Mouse (Mus musculus): Measurements from ENCODE around the gene Smug1.

Smug1 gene

DNA sequence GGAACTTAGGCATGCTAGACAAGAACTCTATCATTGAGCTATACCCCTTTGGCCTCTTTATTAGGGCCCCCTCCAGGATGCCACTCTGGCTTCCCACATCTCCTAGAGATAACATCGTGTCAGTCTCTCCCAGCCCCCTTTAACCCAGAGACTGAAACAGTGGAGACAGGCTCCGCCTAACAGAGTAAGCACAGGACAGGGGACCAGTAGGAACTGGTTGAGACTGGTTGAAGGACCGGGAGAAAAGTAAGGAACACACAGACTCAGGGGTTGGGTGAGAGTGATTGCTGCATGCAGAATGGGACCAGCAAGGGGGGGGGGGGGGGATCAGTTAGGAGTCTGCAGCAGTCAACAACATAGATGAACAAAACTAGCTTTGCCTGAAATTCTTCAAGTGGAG, 22.7 kb downstream of the Smug1 start:
- peak; percentile 49 for DNase-seq

DNA sequence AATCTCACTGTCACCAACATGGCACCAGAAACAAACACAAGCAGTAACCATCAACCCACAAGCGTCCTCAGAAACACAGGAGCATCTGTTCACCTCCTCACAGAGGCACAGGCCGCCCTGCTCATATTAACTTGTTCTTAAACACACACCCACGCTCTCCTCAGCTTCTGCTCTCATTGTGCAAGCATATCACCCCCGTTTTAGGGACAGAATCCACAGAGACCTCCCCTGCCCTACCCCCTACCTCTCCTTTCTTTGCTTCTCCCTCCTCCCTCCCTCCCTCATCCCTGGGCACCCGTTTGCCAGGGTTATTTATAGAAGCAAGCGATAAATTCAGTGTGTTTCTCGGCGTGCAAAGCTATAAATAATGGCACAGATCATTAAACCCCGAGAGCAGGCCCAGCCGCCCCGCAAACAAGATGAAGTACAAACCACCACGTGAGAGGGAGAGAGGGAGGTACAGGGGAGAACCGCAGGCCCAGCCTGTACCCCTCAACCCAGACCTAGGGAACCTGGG, 31.4 kb downstream of the Smug1 start:
- DNase-seq, result peak; percentile 44

DNA sequence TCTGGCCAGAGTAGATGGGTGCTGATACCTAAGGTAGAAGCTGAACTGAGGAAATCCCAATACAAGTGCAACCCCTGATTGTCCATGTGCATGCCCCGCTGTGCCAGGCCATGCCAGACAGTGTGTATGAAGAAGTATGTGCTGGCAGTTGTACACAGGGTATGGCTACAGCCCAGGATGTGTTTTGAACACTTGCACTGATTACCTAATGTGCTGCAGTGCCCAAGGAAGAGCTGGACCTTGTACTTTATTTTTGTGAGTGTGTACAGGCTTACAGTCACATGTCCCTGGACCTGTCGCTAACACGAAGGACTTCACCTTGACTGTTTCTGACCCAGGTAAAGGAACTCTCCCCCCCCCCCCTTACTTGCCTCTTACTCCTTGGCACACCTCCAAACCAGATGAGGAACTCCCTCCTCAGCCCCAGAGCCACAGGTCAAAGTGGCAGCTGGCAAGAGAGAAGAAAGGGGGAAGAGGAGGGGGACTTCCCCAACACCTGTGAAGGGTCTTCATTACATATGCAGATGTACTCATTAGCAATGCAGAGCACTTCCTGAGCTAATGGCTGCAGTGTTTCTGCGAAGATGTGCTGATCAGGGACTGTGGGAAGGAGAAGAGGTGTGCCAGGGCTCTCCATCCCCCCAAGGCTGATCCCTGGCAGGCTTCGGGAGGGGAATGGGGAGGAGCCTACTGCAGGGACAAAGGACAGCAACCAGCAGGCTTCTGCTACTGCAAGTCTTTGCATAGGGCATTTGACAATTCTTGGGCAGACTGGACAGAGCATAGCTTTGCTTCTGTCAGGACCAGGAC, 32.4 kb downstream of the Smug1 start:
- DNase-seq, result peak; percentile 47

DNA sequence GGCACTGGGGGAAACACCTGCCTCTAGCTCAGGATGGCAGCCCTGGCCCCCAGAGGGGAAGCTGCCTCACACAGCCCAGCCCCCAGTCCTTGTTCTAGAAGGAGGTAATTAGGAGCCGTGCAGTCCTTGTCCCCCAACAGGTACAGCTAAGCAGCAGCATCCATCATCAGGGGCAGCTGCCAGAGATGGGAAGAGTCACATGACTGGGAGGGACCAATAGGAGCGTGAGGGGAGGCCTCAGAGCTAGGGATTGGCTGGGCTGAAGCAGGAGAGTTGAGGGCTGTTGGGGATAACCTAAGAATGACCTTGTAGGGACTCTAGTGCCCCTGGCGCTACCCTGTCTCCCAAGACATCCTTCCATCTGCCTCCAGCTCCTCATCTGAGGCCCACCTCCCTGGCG, 33.1 kb downstream of the Smug1 start:
- peak; percentile 23 for DNase-seq

DNA sequence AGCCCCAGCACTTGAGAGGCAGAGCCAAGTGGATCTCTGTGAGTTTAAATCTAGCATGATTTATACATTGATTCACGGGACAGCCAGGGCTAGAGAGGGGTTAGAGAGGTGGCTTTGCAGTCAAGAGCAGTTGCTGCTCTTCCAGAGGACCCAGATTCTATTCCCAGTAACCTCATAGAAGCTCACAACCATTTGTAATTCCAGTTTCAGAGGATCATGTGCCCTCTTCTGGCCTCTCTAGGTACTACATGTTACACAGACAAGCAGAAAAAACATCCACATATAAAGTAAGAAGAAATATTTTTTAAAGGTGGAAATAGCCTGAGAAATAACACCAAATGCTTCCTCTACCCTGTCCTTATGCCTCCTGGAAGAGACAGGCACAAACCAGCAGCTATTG, 36.2 kb downstream of the Smug1 start:
- peak; percentile 55 for DNase-seq

DNA sequence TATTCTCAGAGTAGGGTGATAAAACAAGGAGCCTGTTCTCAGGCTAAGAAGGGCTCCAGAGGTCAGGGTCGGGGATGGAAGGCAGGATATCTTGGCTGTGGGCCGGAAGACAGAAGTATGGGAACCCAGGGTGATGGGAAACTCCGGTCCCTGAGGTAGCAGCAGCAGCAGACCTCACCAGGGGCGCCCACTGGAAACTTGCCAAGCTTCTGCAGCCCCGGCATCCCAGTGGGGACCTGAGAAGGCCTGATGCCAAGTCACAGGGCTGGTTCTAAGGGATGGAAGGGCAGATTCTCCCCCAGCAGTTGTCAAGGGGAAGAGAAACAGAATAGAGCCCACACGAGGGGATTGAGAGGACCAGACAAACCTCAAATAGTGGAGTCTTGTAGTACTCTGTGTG, 37.6 kb downstream of the Smug1 start:
- DNase-seq, result no peak

DNA sequence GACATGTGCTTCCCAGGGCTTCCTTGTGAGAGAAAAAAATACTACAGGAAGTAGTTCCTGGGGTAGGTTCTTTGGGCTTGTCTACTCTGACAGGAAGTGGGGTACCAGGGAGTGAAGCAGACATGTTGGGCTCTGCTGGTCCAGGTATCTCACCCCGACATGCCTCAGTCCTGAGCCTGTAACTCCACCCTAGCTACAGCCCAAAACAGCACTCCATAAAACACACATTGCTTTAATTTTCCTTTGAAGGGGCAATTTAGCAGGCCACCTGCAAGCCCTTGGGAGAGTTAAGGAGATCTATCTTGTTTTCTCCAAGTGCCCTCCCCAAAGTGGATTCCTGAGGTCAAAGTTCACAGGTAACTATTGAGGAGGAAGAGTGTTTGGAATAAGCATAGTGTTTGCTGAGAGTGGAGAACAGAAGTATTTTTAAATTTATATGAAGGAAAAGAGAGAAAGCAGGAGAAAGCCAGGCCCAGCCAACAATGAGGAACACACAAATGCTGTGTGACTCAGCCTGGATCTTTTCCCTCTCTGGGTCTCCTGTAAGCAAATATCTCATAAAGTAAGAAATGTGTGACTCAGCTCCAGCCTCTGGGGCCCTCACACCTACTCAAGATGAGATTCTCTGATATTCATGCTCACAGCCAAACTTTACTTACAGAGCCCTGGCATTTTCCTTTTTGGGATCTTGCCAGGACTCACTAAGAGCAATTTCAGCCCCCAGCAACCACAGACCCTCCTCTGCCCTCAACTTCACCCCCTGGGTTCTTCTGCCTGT, 38.6 kb downstream of the Smug1 start:
- no peak for DNase-seq

DNA sequence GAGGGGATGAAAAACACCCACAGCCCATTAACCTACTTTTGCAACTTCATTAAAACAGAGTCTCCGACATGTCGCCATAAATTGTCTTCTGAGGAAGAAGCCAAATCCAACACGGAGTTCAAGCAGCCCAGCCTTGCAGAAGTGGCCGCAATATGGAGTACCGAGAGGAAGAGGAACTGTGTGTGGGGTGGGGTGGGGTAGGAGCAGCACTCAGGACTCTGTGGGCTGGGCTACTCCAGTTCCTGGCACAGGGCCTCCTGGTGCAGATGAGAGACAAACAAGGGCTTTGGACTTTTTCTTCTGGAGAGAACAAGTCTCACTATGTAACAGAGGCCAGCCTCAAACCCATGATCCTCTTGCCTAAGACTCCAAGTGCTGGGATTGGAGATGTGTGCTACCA, 40.9 kb downstream of the Smug1 start:
- no peak for DNase-seq

DNA sequence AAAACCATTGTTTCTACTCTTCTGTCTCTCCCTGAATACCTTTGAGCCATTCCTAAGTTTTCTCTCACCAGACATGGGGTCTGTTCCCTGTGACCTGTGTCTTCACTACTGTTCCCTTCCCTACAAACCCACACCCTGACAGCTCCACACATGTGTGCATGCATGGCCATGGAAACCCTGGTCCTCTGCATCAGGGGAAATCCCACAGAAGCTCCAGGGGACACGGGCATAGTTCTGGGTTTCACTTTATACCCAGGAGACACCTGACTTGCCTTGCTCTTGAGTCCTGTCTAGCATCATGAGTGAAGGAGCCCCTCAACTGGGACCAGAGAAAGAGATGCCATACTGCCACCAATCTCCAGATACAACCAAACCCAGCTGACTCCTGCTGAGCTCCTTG, 42.6 kb downstream of the Smug1 start:
- DNase-seq, result no peak

DNA sequence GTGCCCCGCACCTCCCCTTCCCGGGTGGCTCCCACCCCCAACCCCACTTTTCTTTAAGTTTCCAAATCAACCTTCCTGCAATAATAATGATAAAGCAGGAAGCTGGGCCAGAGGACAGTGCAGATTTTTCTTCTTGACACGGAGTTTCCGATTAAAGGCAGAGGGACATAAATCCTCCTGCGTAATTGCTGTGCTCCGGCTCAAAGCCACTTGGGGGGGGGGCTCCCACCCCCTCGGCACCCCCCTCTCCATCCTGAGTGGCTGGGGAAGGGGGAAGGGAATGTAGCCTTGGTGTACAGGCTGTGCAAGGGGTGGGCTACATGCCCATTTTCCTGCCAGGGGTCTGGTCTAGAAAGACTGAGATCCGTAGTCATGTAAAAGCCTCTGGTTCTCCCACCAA, 43.5 kb downstream of the Smug1 start:
- DNase-seq, result no peak

DNA sequence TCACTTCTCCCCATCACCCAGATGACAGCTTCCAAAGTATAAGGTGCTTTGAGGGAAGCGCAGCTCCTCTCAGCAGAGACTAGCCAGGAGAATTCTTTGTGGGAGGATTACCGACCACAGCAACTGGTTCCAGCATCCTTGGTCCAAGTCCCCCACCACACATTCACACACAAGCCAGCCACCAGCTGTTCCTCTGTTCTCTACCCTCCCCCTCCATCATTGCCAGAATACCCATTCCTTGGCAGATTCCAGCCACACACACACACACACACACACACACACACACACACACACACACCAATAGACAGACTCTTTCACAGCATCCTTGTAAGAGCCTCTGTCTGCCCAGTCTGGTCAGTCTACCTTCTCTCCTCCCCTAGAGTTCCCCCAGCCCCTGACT, 44.5 kb downstream of the Smug1 start:
- DNase-seq, result no peak

DNA sequence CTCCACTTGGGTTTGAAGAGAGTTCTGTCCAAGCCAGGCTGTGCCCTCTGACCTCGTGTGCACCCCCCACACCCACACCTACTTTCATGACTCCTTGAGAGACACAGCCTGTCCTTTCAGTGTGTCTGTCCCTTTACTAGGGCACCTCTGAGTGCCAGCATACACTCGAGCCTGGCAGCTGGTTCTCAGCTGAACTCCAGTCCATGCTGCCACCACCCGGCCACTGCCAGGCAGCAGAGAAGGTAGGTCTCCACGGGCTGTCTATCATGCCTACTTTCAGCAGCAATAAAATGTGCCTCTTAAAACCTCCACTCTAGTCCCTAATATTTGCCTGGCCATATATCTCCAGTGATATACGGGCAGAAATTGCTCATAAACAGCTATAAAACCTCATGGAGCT, 45.5 kb downstream of the Smug1 start:
- DNase-seq, result peak; percentile 82

DNA sequence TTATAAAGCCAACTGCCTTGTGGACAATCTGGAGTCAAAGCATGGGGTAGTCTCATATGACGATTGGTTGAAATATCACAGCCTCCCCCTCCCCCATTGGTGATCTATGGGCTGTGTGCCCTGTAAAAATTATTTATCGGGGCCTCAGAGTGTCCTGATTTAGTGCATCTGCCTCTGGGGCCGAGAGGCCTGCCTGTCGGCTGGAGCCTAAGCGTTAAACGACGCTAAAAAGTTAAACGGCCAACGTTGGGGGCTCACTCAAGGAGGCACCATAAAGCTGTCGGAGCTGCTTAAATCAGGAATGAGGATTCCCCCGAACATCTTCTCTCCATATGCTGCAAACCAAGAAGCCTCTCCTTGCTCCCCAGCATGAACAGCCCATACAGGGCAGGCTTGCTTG, 46.3 kb downstream of the Smug1 start:
- no peak for DNase-seq

DNA sequence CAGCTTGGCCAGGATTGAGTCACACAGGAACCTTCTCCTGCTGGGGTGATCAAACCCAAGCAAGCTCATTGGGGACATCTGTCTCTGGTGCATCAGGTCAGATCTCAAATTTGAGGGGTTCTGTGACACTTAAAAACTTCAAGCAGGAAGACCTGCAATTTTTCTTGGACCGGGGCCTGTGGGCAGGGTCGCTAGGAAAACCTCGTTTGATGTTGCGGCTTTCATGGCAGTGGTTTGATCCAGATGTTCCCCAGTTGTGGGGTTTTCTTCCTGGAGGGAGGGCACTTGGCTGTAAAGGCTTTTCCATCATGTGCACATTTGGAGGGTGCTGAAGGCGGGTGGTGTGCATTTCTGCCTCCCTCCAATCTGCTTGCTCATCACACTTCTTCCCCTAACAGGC, 51.2 kb downstream of the Smug1 start:
- DNase-seq, result no peak

DNA sequence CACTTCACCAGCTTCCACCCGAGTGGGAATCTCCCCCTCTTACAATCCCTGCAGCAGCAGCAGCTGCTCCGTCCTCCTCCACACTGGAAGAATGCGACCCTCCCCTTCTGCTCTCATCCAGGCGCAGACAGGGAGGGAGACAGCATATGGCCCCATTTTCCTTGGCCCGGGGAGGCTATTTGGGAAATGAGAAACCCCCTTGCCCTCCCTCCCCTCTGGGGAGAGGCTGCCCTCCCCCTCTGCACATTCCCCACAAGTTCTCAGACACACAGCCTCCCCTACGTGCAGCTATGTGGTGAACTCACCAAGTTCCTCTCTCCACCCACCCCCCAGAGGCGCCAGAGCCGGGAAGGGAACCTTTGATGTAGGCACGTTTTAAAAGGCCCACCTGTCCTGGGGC, 51.6 kb downstream of the Smug1 start:
- no peak for DNase-seq

DNA sequence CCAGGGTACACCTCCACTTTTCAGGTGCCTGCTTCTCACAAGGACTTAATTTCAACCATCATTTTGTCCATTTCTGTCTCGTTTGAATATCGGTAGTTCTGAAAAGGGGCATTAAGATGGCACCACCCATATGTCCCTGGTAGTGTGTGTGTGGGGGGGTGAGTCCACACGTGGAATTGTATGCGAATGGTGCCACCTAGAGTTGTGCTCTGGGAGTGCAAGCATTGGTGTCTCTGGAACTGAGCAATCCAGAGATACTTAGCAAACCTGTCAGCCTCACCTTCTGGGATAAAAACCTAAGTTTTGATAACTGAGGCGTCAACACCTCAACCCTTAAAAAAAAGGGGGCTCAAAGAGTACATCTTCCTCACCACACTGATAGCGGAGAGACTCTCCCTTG, 53.8 kb downstream of the Smug1 start:
- no peak for DNase-seq

DNA sequence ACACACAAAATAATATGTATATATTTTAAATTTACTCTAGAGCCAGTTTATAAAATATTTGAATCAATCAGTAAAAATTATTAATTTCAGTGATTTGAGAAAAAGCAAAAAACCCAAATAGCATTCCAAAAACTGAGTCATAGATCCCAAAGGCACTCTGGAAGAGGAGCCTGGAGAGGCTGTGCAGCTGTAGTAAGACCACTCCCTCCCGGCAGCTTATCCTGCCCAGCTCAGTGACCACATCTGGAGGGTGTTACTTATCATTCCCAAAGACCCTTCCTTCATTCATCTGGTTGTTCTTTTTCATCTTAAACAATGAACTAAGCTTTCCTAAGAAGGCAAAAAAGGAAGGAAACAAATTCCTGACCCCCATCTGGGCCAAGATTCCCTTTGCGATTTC, 54.6 kb downstream of the Smug1 start:
- DNase-seq, result no peak

DNA sequence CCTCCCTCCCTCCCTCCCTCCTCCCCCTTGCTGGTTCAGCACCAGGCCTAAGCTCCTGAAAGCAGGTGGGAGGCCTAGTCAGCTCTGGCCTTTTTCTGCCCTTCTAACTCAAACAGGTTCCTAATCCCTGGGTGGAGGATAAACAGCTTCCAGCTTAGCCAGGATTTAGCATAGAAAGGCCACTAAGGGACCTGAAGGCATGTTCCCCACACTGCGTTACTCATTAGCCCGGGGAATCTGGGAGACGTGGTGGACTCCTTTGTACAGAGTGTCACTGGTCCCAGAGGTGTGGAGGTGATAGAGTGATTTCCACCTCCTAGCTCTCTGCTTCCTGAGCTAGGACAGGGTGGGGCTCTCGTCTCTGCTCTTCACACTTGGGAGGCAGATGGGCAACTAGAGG, 57.0 kb downstream of the Smug1 start:
- no peak for DNase-seq

DNA sequence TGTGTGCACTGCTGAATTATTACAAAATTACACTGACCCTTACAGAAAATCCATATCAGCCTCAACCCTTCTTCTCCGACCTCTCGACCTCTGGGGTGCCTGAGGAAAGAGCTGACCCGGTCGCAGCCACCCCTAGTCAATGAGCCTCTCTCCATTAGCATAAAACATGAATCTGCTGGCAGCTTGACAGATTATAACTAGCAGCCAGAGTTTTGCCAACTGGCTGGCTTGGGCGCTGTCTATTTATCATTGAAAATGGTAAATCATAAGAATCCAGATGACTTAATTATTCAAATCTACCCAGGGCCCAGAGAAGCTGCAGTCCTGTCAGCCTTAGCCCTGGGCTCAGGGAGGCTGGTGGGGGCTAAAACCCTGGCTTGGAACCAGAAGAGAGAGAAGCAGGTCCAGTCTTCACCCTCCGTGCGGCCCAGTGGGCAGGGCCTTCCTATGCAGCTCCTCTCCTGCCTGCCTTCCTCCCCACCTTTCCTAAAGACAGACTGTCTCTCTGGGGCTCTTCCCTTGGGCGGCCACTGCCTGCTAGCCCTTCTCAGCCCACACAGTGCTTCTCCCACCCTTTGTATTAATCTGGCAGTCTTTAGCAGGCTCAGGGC, 58.7 kb downstream of the Smug1 start:
- no peak for DNase-seq

DNA sequence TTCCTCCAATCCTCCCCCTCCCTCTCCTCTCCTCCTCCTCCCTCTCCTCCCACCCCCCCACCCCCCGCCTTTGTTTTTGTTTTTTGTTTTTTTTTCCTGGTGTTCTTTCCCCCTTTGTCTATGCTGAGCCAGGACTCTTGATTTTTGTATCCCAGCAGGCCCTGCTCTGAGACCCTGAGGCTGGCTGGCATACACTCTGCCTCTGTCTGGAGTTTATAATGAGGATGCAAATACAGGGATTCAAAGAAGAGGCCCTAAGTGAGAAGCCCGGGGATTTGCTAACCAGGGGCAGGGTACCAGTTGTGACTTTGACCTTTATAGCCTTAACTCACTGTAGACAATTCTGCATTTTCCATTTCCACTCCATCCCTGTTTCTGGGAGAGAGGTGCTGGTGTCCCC, 60.7 kb downstream of the Smug1 start:
- no peak for DNase-seq
